Mouse (Mus musculus) urinary bladder, postnatal 10 days (tissue): Measurements from ENCODE around the gene Rassf5.
A peak's percentile ranks its signal among the peaks of the same experiment; 100 is the strongest.
"Not testable (repeated sequence)": the region's sequence is repeated elsewhere in the genome, so short reads cannot be mapped to it uniquely, and the experiment has no call there.

Experiments
- DNase-seq: peaks from one replicate; pipeline ENCODE4 v3.0.0; 2022; ENCODE audit warnings: low spot score

Rassf5 gene

GRCm38 (mm10) chr1:131177249-131177648, 67.8 kb downstream of the Rassf5 start:
- DNase-seq: no peak

- no peak for DNase-seq
Observed at GRCm38 (mm10) chr1:131175819-131176218, 69.2 kb downstream of the Rassf5 start.

GRCm38 (mm10) chr1:131175189-131175588, 69.9 kb downstream of the Rassf5 start:
- DNase-seq: no peak

- no peak for DNase-seq
Observed at GRCm38 (mm10) chr1:131174299-131174861, 70.7 kb downstream of the Rassf5 start.

GRCm38 (mm10) chr1:131173809-131174208, 71.2 kb downstream of the Rassf5 start:
- DNase-seq: no peak

- no peak for DNase-seq
Observed at GRCm38 (mm10) chr1:131173001-131173400, 72.1 kb downstream of the Rassf5 start.

- DNase-seq: no peak
Observed at GRCm38 (mm10) chr1:131167612-131168011, 77.4 kb downstream of the Rassf5 start.

GRCm38 (mm10) chr1:131164427-131164826, 80.6 kb downstream of the Rassf5 start:
- DNase-seq: no peak

GRCm38 (mm10) chr1:131161091-131161490, 84.0 kb downstream of the Rassf5 start:
- DNase-seq: no peak

- not testable (repeated sequence) for DNase-seq
Observed at GRCm38 (mm10) chr1:131159573-131160327, 85.3 kb downstream of the Rassf5 start.

- no peak for DNase-seq
Observed at GRCm38 (mm10) chr1:131155456-131155855, 89.6 kb downstream of the Rassf5 start.

GRCm38 (mm10) chr1:131153018-131153629, 91.9 kb downstream of the Rassf5 start, which contains the start of gene Eif2d:
Eif2d (plus strand) TSS chr1:131153181.
- peak; percentile 48 for DNase-seq

GRCm38 (mm10) chr1:131149496-131149895, 95.6 kb downstream of the Rassf5 start:
- no peak for DNase-seq

GRCm38 (mm10) chr1:131146181-131146614, 98.9 kb downstream of the Rassf5 start:
- no peak for DNase-seq

GRCm38 (mm10) chr1:131145222-131145621, 99.8 kb downstream of the Rassf5 start:
- not testable (repeated sequence) for DNase-seq

- DNase-seq: no peak
Observed at GRCm38 (mm10) chr1:131142472-131142871, 102.6 kb downstream of the Rassf5 start.

GRCm38 (mm10) chr1:131141449-131141848, 103.6 kb downstream of the Rassf5 start:
- no peak for DNase-seq

GRCm38 (mm10) chr1:131139102-131140095, 105.7 kb downstream of the Rassf5 start:
- no peak for DNase-seq

GRCm38 (mm10) chr1:131138191-131139016, 106.7 kb downstream of the Rassf5 start, which contains the start of gene Dyrk3:
Dyrk3 (minus strand) TSS chr1:131138340.
- peak; percentile 51 for DNase-seq

GRCm38 (mm10) chr1:131137717-131138118, 107.3 kb downstream of the Rassf5 start:
- no peak for DNase-seq

GRCm38 (mm10) chr1:131137111-131137510, 107.9 kb downstream of the Rassf5 start:
- no peak for DNase-seq
